Mouse (Mus musculus): Measurements from ENCODE around the gene Stoml2.
"Not testable (repeated sequence)": the region's sequence is repeated elsewhere in the genome, so short reads cannot be mapped to it uniquely, and the experiment has no call there.

Stoml2 gene

GRCm38 (mm10) chr4:43002756-43003439, 28.6 kb downstream of the Stoml2 start:
- no peak for DNase-seq (ENCODE audit: low spot score)

GRCm38 (mm10) chr4:43001272-43001671, 30.2 kb downstream of the Stoml2 start:
- no peak for DNase-seq (ENCODE audit: low spot score)

- peak; percentile 99 for DNase-seq (ENCODE audit: low spot score)
Observed at GRCm38 (mm10) chr4:43000141-43000986, 31.1 kb downstream of the Stoml2 start, which contains the start of gene Vcp. Gene Vcp (minus strand): TSS chr4:43000507.

- peak; percentile 77 for DNase-seq (ENCODE audit: low spot score)
Observed at GRCm38 (mm10) chr4:42999451-43000140, 31.9 kb downstream of the Stoml2 start.

GRCm38 (mm10) chr4:42998022-42998421, 33.5 kb downstream of the Stoml2 start:
- no peak for DNase-seq (ENCODE audit: low spot score)

GRCm38 (mm10) chr4:42988296-42988695, 43.2 kb downstream of the Stoml2 start:
- no peak for DNase-seq (ENCODE audit: low spot score)

- DNase-seq (ENCODE audit: low spot score): not testable (repeated sequence)
Observed at GRCm38 (mm10) chr4:42980467-42980866, 51.0 kb downstream of the Stoml2 start.

- no peak for DNase-seq (ENCODE audit: low spot score)
Observed at GRCm38 (mm10) chr4:42978062-42978461, 53.4 kb downstream of the Stoml2 start.

All from urinary bladder, postnatal 14 days (tissue).